Mouse (Mus musculus) 416B (cell line): ENCODE measurements around the gene Trmt13.
"Not testable (repeated sequence)": the region's sequence is repeated elsewhere in the genome, so short reads cannot be mapped to it uniquely, and the experiment has no call there.

Source experiments
- DNase-seq: peaks from one replicate; pipeline ENCODE4 v3.0.0; 2011; ENCODE audit warnings: low read depth

Gene Trmt13

DNA sequence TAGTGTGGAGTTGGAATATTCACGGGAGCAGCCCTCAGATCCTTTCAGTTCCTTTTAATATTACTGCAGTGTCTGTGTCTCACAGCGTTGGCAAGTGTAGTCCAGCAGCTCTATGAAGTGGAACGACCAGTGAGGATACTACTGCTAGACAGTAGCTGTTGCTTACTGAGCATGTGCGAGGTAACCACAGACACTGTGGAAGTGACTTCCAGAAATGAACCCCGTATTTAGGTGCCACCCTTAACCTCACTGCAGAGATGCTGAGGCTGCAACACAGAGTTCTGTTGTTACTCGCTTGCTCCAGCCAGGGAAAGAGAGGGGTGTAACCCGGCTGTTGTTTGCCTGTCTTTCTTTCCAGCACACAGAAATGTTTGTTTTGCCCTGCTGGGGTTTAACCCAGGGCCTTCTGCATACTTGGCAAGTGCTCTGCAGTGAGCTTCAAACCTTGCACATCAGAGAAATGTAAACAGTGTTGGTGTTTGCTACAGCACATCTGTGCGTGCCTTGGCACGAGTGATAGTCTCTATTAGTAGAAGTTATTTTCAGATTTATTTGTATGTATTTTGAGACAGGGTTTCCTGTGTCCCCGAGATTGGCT, at the start of gene Trmt13:
TSS of gene Trmt13 (minus strand) at position 293 of the 598 bp plus-strand sequence.
- DNase-seq, result no peak

DNA sequence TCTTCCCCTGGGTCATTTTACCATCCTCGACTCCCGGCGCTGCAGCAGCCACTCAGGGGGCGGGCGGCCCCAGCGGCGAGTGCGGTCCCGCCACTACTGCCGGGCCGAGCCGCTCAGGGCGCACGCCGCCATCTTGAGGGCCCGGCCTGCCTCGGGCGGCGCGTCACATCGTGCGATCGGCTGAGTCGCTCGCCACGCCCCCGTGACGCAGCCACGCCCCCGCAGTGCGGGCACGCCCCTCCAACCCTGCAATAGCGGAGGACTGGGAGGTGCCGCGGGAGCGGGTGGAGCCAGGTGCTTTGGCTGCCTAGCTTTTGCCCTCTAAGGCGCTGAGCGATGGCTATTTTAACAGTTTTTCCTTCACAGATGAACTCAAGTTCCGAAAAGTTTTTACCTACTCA, 48.1 kb upstream of the Trmt13 start, which contains the start of gene Mfsd14a:
TSS of gene Mfsd14a (minus strand) at position 215 of the 401 bp plus-strand sequence.
- DNase-seq, result peak; percentile 95

DNA sequence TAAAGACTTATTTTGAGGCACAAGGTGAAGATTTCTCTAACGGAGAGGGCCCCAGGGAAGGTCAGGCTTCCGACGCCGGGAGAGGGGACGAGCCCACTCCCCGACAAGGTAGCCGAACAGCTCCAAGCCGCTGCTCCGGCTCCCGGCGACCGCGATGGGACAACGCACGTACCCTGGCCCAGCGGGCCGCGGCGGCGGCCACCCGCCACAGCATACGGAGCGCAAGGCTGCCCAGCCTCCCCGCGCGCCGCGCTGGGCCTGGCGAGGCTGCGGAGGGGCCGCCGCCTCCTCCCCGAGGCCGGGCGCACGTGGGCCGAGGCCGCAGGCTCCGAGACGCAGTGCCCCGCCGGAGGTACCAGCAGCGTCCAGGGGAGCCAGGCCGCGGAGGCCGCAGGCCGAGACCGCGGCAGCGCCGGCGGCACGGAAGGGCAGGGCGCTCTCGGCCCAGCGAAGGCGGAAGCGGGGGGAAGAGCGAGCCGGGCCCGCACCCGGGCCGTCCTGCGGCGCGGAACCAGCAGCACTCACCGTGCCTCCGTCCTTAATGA, 47.6 kb upstream of the Trmt13 start:
- DNase-seq, result no peak

DNA sequence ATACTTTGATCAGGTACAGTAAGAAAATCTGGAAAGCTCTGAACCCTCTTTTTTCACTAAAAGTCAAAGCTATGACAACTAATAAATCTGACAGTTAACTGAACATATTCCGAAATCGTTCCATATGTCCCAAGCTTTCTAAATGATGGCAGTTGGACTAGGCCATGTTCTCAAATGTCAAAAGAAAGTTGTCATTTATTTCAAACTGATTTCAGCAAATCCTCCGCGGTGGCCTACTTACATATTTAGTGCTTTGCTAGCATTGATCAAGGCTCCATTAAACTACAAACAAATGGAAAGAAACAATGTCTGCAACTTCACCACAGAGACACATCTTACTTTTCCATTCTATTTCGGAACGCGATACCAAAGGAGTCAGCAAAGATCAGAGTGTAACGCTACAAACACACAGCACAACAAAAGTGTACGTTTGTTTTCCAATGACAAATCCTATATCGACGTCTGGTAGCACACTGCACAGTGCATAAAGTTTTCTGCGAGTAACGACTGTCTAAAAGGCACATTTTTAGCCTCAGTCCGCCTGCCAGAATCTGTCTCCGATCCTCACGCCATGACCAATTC, 47.0 kb upstream of the Trmt13 start:
- DNase-seq, result no peak

DNA sequence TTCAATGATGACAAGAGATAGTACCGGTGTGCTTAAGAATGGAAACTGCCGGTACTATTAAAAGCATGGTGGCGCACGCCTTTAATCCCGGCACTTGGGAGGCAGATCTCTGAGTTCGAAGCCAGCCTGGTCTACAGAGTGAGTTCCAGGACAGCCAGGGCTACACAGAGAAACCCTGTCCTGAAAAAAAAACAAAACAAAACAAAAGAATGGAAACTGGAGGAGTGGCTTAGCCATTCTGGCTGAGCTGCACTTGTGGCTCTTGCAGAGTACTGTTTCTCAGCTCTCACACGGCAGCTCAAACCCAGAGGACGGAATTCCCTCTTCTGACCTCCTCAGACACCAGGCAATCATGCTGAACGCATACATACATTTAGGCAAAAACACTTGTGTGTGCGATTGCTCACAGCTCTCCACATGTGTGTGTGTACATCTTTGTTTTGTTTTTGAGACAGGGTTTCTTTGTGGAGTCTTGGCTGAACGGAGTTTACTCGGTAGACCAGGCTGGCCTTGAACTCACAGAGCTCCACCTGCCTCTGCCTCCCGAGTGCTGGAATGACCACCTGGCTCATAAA, 45.6 kb upstream of the Trmt13 start:
- DNase-seq, result no peak

DNA sequence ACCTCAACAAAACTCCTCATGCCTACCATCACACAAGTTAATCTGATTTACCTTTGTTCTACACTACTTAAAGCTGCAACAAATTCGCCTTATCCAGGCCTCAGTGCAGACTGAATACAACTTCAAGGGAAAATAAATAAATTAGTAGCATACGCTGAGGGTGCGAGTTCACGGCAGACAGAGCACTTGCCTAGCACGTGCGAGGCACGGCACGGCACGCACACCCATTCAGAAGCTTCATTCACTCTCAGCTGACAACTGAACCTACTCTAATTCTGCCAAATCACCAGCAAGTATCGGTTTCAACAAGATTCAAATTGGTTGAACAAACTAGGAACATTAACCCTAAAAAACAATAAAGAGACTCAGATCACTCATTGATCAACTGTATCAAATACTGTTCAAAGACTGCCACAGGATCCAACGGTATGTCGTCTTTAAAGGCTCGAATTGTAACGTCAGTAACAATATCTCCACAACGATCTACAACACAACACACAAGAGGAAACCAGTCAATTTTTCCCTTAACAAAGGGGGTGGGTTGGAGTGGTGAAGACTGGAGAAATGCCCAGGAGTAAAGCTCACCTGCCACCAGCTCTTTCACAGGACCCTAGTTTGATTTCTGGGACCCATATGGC, 44.7 kb upstream of the Trmt13 start:
- no peak for DNase-seq

DNA sequence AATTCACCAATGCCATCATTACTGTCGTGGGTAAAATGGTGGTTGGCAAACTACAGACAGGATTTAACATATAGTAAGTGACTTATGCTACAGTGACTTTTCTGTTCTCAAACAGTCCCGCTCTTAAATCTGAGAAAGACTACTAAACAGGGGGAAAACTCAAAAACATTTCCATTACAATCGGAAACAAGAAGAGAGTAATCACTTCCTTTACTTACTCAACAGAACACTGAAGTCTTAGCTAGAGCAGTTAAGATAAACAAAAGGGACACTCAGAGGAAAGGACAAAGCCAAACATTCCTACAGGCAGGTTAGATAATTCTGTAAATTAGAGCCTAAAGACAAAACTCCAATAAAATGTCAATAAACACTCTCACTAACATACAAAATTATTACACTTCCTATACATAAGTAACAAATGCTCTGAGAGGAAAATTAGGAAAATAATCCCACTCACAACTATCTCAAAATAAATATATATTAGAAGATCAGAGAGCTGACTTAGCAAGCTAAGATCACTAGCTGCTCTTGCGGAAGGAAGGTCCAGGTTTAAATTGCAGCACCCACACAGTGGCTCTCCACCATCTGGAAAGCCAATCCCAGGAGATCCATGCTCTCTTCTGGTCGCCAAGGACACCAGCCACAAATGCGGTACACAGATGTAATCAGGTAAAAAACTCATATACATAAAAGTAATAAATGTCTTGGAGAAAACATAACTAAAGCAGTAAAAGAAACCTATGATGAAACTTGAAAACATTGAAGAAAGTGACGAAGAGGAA, 42.0 kb upstream of the Trmt13 start:
- DNase-seq, result peak; percentile 49

DNA sequence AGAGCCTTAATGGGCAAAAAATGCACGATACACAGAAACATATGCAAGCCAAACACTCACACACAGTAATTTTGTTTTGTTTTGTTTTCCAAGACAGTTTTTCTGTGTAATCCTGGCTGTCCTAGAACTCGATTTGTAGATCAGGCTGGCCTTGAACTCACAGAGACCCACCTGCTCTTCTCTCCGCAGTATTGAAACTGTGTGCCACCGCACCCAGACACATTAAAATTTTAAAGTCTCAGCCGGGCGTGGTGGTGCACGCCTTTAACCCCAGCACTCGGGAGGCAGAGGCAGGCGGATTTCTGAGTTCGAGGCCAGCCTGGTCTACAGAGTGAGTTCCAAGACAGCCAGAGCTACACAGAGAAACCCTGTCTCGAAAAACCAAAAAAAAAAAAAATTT, 39.7 kb upstream of the Trmt13 start:
- not testable (repeated sequence) for DNase-seq

DNA sequence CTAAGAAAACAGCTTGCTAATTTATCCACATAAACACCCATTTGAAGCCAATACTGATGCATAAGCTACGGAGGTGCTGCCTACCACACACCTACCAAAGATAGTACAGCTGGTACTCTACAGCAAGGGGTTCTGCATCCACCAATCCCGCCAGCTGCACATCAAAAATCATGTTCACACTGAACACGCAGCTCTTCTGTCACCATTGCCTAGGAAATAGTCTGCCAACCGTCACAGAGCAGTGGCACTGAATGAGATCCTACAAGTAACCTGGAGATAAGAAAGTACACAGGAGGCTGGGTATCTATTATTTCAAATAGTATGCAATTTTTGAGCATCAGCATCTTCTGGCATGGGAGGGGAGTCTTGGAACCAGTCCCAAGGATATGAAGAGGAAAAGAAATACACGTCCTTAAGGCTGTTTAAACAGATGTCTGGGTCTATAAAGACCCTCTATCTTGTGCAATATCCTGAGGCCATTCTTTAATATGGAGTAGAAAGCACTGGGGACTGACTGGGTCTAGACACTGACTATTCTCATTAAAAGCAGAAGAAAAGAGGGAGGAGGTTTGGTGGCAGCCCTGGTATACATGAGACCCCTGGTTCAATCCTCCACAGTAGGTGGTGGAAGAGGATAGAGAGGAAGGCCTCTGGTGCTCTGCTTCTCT, 39.0 kb upstream of the Trmt13 start:
- no peak for DNase-seq

DNA sequence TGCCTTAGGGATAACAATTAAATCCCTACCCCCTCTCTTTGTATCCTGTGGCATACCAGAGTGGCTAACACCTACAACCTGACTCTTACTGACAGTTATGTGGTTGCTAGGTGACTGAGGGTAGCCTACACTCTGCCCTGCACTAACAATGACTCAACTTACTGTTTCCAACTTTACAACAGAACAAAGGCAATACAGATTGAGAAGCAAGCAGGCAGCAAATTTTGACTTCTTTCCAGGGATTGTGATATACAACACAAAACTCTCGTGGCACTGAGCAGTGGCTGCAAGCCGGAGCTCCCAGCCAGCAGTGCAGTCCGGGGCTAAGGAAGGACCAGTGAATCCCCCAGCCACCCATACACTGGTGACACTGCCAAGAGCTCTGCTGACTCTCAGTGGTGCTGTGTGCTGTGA, 37.7 kb upstream of the Trmt13 start:
- DNase-seq, result no peak

DNA sequence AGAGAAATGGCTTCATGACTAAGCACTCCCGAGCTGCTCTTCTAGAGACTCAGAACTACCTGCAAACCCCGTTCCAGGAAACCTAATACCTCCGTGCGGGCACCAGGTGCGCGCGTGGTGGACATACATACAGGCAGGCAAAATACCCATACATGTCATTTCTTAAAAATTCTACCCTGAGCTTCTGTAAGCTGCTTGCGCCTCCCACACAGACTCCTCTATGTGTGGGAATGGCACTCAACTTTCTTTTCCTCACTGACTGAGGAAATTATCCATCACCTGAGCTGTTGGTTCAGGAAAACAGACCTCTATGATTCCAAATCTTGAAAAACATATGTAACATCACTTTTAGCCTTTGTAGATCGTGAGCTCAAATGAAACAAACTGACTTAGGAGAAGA, 36.3 kb upstream of the Trmt13 start:
- DNase-seq, result no peak

DNA sequence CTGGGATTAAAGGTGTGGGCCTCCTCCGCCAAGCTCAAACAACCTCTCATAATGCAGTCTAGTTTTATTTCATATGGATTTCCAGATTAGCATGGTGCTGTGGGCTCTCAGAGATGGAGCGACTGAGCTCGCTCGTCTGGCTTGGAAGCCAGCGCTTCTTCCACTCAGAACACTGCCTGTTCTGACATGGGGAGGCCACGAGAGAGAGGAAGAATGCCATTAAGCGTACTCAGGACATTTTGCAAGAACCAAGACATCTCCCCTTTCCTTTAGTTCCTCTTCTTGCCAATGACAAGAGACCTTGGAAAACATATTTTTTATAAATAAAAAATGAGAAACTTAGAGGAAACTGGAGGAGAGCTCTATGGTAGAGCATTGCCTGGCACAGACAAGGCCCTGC, 34.4 kb upstream of the Trmt13 start:
- DNase-seq, result no peak

DNA sequence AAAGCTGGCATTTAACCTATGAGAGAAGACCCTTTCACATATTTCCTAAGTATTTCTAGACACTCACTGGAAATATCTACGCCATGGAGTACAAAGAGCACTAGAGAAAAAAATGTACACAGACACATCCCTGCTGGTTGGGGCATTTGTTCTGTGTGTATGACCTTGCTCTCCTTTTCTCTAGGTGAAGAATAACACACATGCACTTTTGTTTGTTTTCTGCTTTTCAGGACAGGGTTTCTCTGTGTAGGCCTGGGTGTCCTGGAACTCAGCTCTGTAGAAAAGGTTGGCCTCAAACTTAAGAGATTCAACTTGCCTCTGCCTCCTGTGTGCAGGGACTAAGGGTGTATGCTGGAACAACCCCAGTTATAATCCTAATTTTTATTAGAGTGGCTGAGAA, 32.0 kb upstream of the Trmt13 start:
- DNase-seq, result no peak

DNA sequence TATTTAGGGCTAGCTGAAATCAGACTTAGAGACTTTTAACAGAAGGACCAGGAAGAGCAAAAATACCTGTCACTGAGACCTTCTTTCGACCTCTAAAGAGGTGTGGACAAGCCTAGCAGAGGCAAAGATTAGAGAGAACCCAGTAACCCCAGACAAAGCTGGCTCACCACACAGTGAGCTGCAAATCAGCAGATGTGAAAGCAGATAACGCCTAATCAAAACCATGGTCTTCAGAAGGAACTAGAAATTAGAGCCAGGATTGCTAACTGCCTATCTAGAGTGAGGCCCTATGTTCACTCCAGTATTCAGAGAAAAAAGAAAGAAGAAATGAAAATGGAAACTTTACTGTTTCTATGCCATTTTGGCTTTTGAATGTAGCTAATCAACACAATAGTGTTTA, 28.0 kb upstream of the Trmt13 start:
- no peak for DNase-seq

DNA sequence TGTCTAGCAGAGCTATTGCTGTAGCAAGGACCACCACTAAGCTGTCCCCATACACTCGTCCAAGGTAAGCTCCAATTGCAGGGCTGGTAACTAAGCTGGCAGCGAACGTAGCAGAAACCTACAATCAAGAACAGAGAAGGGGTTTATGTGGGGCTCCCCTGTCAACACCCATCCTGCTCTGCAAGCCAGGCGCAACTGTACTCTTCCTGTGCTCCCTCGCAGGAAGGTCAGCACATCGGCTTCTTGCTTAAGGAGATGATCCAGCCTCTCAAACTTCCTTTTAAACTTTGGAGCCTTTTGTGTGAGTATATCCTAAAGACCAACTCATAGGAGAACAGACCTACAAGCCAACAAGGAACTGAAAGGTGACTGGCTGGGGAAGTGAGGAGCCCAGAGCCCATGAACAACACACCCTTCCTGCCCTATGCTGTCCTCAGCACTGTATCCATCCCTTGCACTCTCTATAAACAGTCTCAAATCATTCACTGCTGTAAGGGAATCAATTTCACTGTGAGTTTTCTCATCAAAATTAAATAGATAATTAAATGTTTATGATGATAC, 27.5 kb upstream of the Trmt13 start:
- no peak for DNase-seq

DNA sequence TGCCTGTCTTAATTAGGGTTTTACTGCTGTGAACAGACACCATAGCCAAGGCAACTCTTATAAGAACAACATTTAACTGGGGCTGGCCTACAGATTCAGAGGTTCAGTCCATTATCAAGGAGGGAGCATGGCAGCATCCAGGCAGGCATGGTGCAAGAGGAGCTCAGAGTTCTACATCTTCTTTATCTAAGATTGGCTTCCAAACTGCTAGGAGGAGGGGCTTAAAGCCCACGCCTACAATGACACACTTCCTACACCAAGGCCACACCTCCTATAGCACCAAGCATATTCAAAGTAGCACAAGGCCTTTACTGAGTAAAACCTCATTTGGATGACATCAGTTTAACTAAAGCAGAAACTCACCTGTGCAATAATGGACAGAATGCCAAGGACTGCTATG, 25.6 kb upstream of the Trmt13 start:
- DNase-seq, result peak; percentile 62

DNA sequence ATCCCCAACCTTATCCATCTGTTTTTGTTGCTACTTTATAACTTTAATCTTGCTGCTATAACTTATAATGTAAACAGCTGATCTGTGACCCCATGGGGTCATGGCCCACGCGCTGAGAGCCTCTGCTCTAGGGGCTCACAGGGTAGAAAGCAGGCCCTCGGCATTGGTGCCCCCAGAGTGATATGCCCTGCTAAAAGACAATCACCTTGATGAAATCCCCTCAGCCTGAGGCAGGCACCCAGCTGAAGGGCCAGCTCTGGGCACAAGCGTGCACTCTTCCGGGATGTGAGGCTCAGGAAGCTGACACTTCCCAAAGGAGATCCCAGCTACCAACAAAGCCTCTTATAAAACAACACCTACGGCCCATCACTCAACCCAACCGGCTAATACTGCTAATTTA, 24.2 kb upstream of the Trmt13 start:
- no peak for DNase-seq

DNA sequence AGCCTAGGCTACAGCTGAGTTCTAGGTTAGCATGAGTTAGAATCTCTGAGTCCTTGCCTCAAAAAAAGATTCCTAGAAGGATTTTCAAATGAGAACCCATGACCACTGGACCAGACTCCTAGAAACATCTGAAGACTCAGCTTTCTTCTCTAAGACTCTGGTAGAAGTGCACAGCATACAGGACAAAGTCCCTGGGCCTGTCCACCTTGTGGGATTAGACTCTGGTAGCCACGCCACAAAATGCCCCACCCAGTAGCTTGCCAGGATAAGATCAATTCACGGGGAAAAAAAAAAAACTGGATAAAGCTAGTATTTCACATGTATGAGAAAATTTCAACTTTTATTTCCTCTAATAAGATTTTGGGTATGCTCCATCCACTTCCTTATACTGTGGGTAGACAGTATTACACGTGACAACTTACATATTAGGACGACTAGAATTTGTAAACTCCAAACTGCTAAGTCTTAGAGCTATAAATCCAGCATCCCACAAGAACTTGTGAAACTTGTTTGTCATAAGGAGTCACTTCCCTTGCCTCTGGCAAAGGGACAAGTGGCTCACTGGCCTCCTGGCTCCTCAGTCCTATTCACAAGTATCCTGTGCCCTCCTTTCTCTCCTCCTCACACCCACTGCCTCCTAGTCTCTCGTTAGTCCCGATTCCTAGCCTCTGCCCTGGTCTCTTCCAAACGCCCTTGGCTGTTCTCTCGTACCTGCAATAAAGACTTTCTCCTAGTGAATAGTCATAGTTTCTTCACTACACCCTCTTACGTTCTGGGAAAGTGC, 23.5 kb upstream of the Trmt13 start:
- no peak for DNase-seq

DNA sequence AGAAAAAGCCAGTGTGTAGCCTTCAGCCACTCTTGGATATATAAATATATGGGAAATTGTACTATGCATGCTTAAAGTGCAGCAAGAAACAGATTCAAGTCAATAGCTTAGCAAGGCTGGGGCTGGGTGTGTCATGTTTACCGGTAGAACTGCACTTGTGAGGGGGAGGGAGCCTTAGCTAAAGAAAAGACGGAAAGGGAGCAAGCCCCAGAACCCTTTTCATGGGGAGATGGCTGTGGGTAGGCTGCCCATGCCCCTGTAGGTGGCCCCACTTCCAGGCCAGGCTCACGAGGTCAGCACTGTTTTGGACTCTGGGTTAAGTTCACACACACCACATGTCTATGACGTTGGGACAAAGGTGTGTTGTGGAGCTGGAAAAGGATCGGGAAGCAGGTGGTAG, 21.4 kb upstream of the Trmt13 start:
- DNase-seq, result no peak

DNA sequence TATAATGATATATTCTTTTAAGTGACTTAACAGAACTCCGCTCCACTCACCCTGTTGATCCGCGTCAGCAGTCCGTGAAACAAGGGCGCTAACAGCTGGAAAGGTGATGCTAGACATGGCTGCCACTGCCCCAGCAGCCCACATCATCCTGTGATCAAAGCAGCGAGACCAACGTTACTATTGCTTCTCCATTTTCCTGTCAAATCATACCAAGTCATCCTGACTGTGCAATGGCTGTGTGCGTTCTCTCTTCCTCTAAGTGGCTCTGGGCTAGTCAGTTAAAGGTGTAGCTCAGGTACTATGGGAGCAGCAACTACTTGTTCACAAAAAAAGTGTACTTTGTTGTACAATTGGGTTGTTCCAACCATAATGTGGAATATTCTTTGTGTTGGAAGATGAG, 20.5 kb upstream of the Trmt13 start:
- no peak for DNase-seq

DNA sequence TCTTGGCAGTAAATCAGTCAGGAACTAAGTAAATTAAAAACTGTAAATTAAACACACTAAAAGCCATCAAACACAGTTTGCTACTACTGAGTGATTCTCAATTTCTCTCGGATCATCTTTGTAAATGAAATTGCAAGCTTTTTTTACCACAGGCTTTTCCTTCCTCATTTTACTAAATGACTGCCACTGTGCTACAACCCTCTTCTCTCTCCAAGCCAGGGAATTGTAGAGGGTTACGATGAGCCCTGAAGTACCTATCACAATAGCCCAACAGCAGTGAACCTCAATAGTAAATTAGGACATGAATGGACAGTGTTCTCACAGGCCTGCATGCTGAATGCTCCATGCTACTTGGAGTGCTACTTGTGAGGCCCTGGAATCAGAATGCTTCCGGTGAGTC, 19.7 kb upstream of the Trmt13 start:
- DNase-seq, result peak; percentile 33
